Mouse (Mus musculus) CH12F3 (cell line): ENCODE data around the gene Fam129c.

Experiments
- in situ Hi-C: fragments of 300-500 bp; cut with MboI; formaldehyde crosslinking; loops from 2 replicates; pipeline ENCODE4 v1.14.3; 2020; ENCODE audit warnings: low sequenced_read_pairs

Fam129c gene

GRCm38 (mm10) chr8:71602666-71603334 lies 5.4 kb downstream of the Fam129c start:
- in situ Hi-C loops = no loop called here

GRCm38 (mm10) chr8:71604021-71604420 lies 6.6 kb downstream of the Fam129c start:
- in situ Hi-C loops = no loop called here

- in situ Hi-C loops = no loop called here
These were observed 13.6 kb downstream of the Fam129c start, which contains the start of gene Colgalt1 for GRCm38 (mm10) chr8:71610822-71611651. Colgalt1 (plus strand) TSS chr8:71610998.

GRCm38 (mm10) chr8:71612141-71612540 lies 14.7 kb downstream of the Fam129c start:
- in situ Hi-C loops = no loop called here

- in situ Hi-C loops = no loop called here
These were observed 16.0 kb downstream of the Fam129c start for GRCm38 (mm10) chr8:71613418-71613817.

- in situ Hi-C loops = no loop called here
These were observed 22.3 kb downstream of the Fam129c start for GRCm38 (mm10) chr8:71619786-71620185.

GRCm38 (mm10) chr8:71625088-71625487 lies 27.6 kb downstream of the Fam129c start:
- in situ Hi-C loops = no loop called here

GRCm38 (mm10) chr8:71626753-71627152 lies 29.3 kb downstream of the Fam129c start:
- in situ Hi-C loops = no loop called here

- in situ Hi-C loops = no loop called here
These were observed 30.0 kb downstream of the Fam129c start for GRCm38 (mm10) chr8:71627265-71628099.

GRCm38 (mm10) chr8:71628396-71629095 lies 31.1 kb downstream of the Fam129c start:
- in situ Hi-C loops = no loop called here

GRCm38 (mm10) chr8:71629096-71629697 lies 31.7 kb downstream of the Fam129c start:
- in situ Hi-C loops = no loop called here

- in situ Hi-C loops = no loop called here
These were observed 32.3 kb downstream of the Fam129c start for GRCm38 (mm10) chr8:71629781-71630212.

GRCm38 (mm10) chr8:71630761-71631160 lies 33.3 kb downstream of the Fam129c start:
- in situ Hi-C loops = no loop called here

GRCm38 (mm10) chr8:71631897-71632296 lies 34.4 kb downstream of the Fam129c start:
- in situ Hi-C loops = no loop called here

- in situ Hi-C loops = no loop called here
These were observed 35.7 kb downstream of the Fam129c start for GRCm38 (mm10) chr8:71633164-71633563.

GRCm38 (mm10) chr8:71633981-71634667 lies 36.7 kb downstream of the Fam129c start:
- in situ Hi-C loops = no loop called here

GRCm38 (mm10) chr8:71637149-71638095 lies 40.0 kb downstream of the Fam129c start:
- in situ Hi-C loops = no loop called here

- in situ Hi-C loops = no loop called here
These were observed 40.9 kb downstream of the Fam129c start for GRCm38 (mm10) chr8:71638321-71638720.
